Mouse (Mus musculus) midbrain, embryonic 11.5 days (tissue): ENCODE results near the gene Arpc1b. TPM values are rescaled to one million over a fixed set of nuclear protein-coding genes. Genes with fewer than 3 reads are reported as not detected.

Experiments
- ATAC-seq: fragments of 200-750 bp; cut with Nextera tagmentation; 2 replicates; pipeline ENCODE4 v1.8.0; 2017; ENCODE audit warnings: moderate TSS enrichment, moderate library complexity; ENCODE audit not compliant: low FRiP score
- DNase-seq: peaks from one replicate; pipeline ENCODE4 v3.0.0; 2015; ENCODE audit warnings: low spot score; ENCODE audit errors: missing footprints
- H3K27ac ChIP-seq: fragments of 300-500 bp; sonication (generic); 2 replicates; pipeline ENCODE4 v1.5.1; 2014; ENCODE audit warnings: low read depth, low read length
- H3K27me3 ChIP-seq: fragments of 300-500 bp; sonication (generic); 2 replicates; pipeline ENCODE4 v1.6.1; 2014; ENCODE audit warnings: mild to moderate bottlenecking, low read length, moderate library complexity, mixed read lengths; ENCODE audit not compliant: control insufficient read depth, insufficient read depth
- H3K36me3 ChIP-seq: fragments of 300-500 bp; sonication (generic); 2 replicates; pipeline ENCODE4 v1.6.1; 2014; ENCODE audit warnings: mild to moderate bottlenecking, low read length, moderate library complexity, mixed read lengths; ENCODE audit not compliant: control insufficient read depth, insufficient read depth
- H3K4me1 ChIP-seq: fragments of 300-500 bp; sonication (generic); 2 replicates; pipeline ENCODE4 v1.6.1; 2014; ENCODE audit warnings: low read length; ENCODE audit not compliant: control insufficient read depth, insufficient read depth
- H3K4me2 ChIP-seq: fragments of 300-500 bp; sonication (generic); 2 replicates; pipeline ENCODE4 v1.6.1; 2014; ENCODE audit warnings: mild to moderate bottlenecking, moderate library complexity
- H3K4me3 ChIP-seq: fragments of 300-500 bp; sonication (generic); 2 replicates; pipeline ENCODE4 v1.5.1; 2014; ENCODE audit warnings: low read depth, low read length
- H3K9ac ChIP-seq: fragments of 300-500 bp; sonication (generic); 2 replicates; pipeline ENCODE4 v1.6.1; 2014; ENCODE audit warnings: low read length
- H3K9me3 ChIP-seq: fragments of 300-500 bp; sonication (generic); 2 replicates; pipeline ENCODE4 v1.6.1; 2016; ENCODE audit warnings: low read length; ENCODE audit not compliant: control insufficient read depth
- WGBS: fragments of 180-500 bp; shearing (Covaris S2); extraction: QIAGEN DNeasy Blood & Tissue Kit; methylation state at CpG from one replicate; pipeline ENCODE4 v1.1.7; 2014; 5-methylcytosine and 5-hydroxymethylcytosine counted together
- polyA plus RNA-seq: library from polyadenylated mRNA; unstranded; fragments of >200 nt; fragmentation: Nextera tagmentation; extraction: Ambion mirVana; gene quantifications from 2 replicates; pipeline ENCODE4 v1.2.1, GENCODE M21; 2014

Gene Arpc1b
- polyA plus RNA-seq, 1 experiment from 2014 or later, result 48.3 TPM

DNA sequence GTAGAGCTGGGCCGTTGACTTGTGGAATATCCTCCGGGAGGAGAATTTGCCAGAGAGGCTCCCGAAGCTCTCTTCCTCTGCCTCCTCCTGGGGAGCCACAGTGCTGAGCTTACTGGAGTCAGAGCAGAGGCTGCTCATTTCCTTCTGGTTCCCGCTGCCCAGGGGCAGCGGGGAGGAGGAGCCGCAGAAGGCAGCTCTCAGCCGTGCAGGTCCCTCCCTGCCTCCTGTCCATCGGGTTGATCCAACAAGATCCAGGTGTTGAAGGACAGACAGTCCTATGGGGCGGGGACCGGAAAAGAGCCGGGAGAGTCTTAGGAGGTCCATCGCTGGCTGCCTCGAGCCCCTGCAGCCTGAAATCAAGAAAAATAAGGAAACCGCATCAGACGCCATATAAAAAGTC is 51.2 kb downstream of the Arpc1b start:
- no peak for ATAC-seq
- H3K36me3 ChIP-seq, result peaks cover 13% of the 10 kb centered on the region; the same call in 1 of the 2 replicates
- peaks cover 14% of the 10 kb centered on the region for H3K4me1 ChIP-seq
- no peaks in the 10 kb centered on the region for H3K27me3 ChIP-seq
- DNase-seq, result no peak
- no peak overlapping the region for H3K4me3 ChIP-seq
- no peak overlapping the region for H3K27ac ChIP-seq
- H3K9me3 ChIP-seq, result no peaks in the 10 kb centered on the region
- no peak overlapping the region for H3K4me2 ChIP-seq
- H3K9ac ChIP-seq, result no peak overlapping the region
- 86% methylated on average over 15 of the region's 15 CpGs for WGBS

GRCm38 (mm10) chr5:145166536-145167305 is 52.7 kb downstream of the Arpc1b start, which contains the start of the genes Ptcd1 and Cpsf4:
Gene Ptcd1, minus strand, starts transcription at chr5:145167108.
Gene Cpsf4, plus strand, starts transcription at chr5:145167213.
- H3K4me3 ChIP-seq, result peak within 1 kb of the TSS; percentile 89
- WGBS, result under 1% methylated on average over 51 of the region's 51 CpGs

DNA sequence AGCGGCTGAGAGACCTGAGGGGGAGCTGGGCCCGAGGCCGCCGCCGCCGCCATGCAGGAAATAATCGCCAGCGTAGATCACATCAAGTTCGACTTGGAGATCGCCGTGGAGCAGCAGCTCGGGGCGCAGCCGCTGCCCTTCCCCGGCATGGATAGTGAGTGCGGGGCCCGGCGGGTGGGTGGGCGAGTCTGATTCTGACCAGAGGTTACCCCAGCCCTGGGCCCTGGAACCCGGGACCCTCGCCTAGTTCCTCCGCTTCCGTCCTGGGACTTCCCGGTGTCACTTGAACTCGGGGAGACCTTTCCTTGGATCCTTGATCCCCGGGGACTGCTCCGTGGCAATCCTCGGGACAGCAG is 53.3 kb downstream of the Arpc1b start:
- H3K4me3 ChIP-seq, result peak overlapping the region; percentile 89
- H3K4me2 ChIP-seq, result peak overlapping the region; percentile 88
- H3K9ac ChIP-seq, result peak overlapping the region; percentile 90
- ATAC-seq (peak; percentile 80), DNase-seq (no peak)
- H3K27me3 ChIP-seq, result no peaks in the 10 kb centered on the region
- peaks cover 14% of the 10 kb centered on the region for H3K4me1 ChIP-seq
- H3K9me3 ChIP-seq, result no peaks in the 10 kb centered on the region
- peaks cover 15% of the 10 kb centered on the region; the same call in 1 of the 2 replicates for H3K36me3 ChIP-seq
- H3K27ac ChIP-seq, result no peak overlapping the region
- under 1% methylated on average over 28 of the region's 28 CpGs for WGBS

More at GRCm38 (mm10) chr5:145166536-145167305, 52.7 kb downstream of the Arpc1b start, which contains the start of the genes Ptcd1 and Cpsf4:
- ATAC-seq (peak; percentile 94), DNase-seq (peak; percentile 100)
- peak within 1 kb of the TSS; percentile 90 for H3K9ac ChIP-seq
- no peaks in the 10 kb centered on the region for H3K27me3 ChIP-seq
- no peaks in the 10 kb centered on the region for H3K9me3 ChIP-seq
- H3K36me3 ChIP-seq, result peaks cover 12% of the 10 kb centered on the region; the same call in 1 of the 2 replicates
- H3K27ac ChIP-seq, result peak within 1 kb of the TSS; percentile 70
- H3K4me2 ChIP-seq, result peak within 1 kb of the TSS; percentile 88
- H3K4me1 ChIP-seq, result peaks cover 14% of the 10 kb centered on the region

GRCm38 (mm10) chr5:145178461-145178980 is 64.5 kb downstream of the Arpc1b start:
- H3K4me3 ChIP-seq, result no peak overlapping the region
- no peak overlapping the region for H3K9ac ChIP-seq
- peaks cover 56% of the 10 kb centered on the region for H3K36me3 ChIP-seq
- WGBS, result 89% methylated on average over 18 of the region's 18 CpGs
- DNase-seq (no peak), ATAC-seq (no peak)
- H3K4me1 ChIP-seq, result no peaks in the 10 kb centered on the region
- H3K4me2 ChIP-seq, result no peak overlapping the region
- H3K27me3 ChIP-seq, result no peaks in the 10 kb centered on the region
- H3K9me3 ChIP-seq, result no peaks in the 10 kb centered on the region
- no peak overlapping the region for H3K27ac ChIP-seq

Other genes with a start within 250 kb of the Arpc1b start
- 13.2 and 17.8 TPM in 2 replicates for gene Smurf1, start 148.4 kb upstream of the Arpc1b start, polyA plus RNA-seq
- not detected in 2 replicates for gene Gm4871, start 81.5 kb upstream of the Arpc1b start, polyA plus RNA-seq
- not detected in 2 replicates for gene 1700018F24Rik, start 71.2 kb upstream of the Arpc1b start, polyA plus RNA-seq
- 179 and 183 TPM in 2 replicates for gene Arpc1a, start 30.4 kb upstream of the Arpc1b start, polyA plus RNA-seq
- not detected in 2 replicates for gene Kpna7, start 30.2 kb upstream of the Arpc1b start, polyA plus RNA-seq
- 124 and 131 TPM in 2 replicates for gene Pdap1, start 26.0 kb downstream of the Arpc1b start, polyA plus RNA-seq
- 276 and 283 TPM in 2 replicates for gene Bud31, start 26.1 kb downstream of the Arpc1b start, polyA plus RNA-seq
- 14.5 and 15.6 TPM in 2 replicates for gene Ptcd1, start 52.9 kb downstream of the Arpc1b start, polyA plus RNA-seq
- 31.7 and 35.9 TPM in 2 replicates for gene Cpsf4, start 53.0 kb downstream of the Arpc1b start, polyA plus RNA-seq
- gene Atp5j2, start 77.8 kb downstream of the Arpc1b start, polyA plus RNA-seq, result 487 and 540 TPM in 2 replicates
- gene Zkscan14, start 87.7 kb downstream of the Arpc1b start, polyA plus RNA-seq, result 8.8 and 9.6 TPM in 2 replicates
- gene Zkscan5, start 90.3 kb downstream of the Arpc1b start, polyA plus RNA-seq, result 20.4 and 20.6 TPM in 2 replicates
- gene Zfp655, start 117.5 kb downstream of the Arpc1b start, polyA plus RNA-seq, result 43.2 and 48.9 TPM in 2 replicates
- 0.61 and 1.0 TPM in 2 replicates for gene Zscan25, start 166.3 kb downstream of the Arpc1b start, polyA plus RNA-seq
- gene Cyp3a57, start 231.1 kb downstream of the Arpc1b start, polyA plus RNA-seq, result not detected in 2 replicates